Mouse (Mus musculus): ENCODE results near the gene Lrrc74a. TPM values are rescaled to one million over a fixed set of nuclear protein-coding genes. Genes with fewer than 3 reads are reported as not detected.

The Lrrc74a gene
- polyA plus RNA-seq, 1 experiment, result 76.4 TPM

DNA sequence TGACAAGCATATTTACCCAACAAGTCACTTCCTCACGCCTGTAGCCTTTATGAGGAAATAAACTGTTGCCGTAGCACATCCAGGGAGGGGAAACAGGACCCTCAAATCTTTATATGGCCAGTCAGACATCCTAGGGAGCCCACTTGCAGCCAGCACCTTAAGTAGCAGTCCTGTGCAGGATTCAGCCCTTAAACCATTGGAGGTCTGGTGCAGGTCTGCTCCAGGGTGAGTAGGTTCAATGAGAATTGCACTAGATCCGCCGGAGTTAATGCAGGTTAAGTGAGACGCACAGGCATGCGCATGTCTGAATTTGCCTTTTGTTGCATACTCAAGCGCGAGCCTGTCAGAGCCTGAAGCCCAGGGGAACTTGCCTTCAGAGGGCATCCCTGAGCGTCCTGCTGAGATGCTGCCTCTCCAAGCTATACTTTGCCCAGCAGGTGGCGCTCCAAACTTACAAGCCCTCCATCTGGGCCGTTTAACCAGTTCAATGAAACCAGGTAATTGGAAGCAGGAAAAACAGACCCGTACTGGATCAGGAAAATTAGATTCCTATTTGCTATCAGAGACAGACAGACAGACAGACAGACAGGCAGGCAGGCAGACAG lies 37.8 kb downstream of the Lrrc74a start:
- TF ChIP-seq POLR2A (IDR thresholded peaks at IDR 0.05; ENCODE audit: control insufficient read depth, low read depth, low read length), result no peak
- peak; percentile 77; the same call in 1 of the 2 replicates for TF ChIP-seq CTCF (IDR thresholded peaks at IDR 0.05; ENCODE audit: control insufficient read depth, insufficient read depth, insufficient replicate concordance, low read depth, low read length)
- H3K27me3 ChIP-seq (ENCODE audit: control insufficient read depth, insufficient read depth, low read length), result no peaks in the 10 kb centered on the region
- peak overlapping the region; percentile 65 for H3K4me3 ChIP-seq (ENCODE audit: control insufficient read depth, low read depth, low read length)
- H3K4me1 ChIP-seq (ENCODE audit: control insufficient read depth, insufficient read depth, low read length), result peaks cover 9% of the 10 kb centered on the region
- H3K27ac ChIP-seq (ENCODE audit: control insufficient read depth, insufficient read depth, low read depth, low read length), result 0 out of 2 replicates have a peak overlapping the region, but pooled peaks have one; percentile 12
- H3K36me3 ChIP-seq (ENCODE audit: control insufficient read depth, insufficient read depth, low read length), result no peaks in the 10 kb centered on the region

DNA sequence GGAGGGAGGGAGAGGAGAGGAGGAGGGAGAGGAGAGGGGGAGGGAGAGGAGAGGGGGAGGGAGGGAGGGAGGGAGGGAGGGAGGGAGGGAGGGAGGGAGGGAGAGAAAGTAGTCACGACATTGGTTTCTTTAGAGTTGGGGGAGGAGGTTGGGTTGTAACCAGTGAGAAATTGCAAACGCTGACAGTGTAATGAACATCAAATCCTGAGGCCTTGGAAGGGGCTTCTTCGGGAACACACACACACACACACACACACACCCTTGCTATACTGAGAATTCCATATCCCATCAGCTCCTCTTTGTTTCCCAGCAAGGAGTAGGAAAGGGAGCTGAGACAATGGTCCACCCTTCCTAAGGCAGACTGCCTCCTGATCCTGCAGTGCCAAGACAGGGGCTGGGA lies 38.4 kb downstream of the Lrrc74a start:
- Histone ChIP-seq H3K27me3 (ENCODE audit: control insufficient read depth, insufficient read depth, low read length) (no peaks in the 10 kb centered on the region), H3K4me1 (ENCODE audit: control insufficient read depth, insufficient read depth, low read length) (peaks cover 9% of the 10 kb centered on the region), H3K4me3 (ENCODE audit: control insufficient read depth, low read depth, low read length) (peak overlapping the region; percentile 62), H3K36me3 (ENCODE audit: control insufficient read depth, insufficient read depth, low read length) (no peaks in the 10 kb centered on the region), H3K27ac (ENCODE audit: control insufficient read depth, insufficient read depth, low read depth, low read length) (no peak overlapping the region)
- TF ChIP-seq POLR2A (IDR thresholded peaks at IDR 0.05; ENCODE audit: control insufficient read depth, low read depth, low read length), result no peak

DNA sequence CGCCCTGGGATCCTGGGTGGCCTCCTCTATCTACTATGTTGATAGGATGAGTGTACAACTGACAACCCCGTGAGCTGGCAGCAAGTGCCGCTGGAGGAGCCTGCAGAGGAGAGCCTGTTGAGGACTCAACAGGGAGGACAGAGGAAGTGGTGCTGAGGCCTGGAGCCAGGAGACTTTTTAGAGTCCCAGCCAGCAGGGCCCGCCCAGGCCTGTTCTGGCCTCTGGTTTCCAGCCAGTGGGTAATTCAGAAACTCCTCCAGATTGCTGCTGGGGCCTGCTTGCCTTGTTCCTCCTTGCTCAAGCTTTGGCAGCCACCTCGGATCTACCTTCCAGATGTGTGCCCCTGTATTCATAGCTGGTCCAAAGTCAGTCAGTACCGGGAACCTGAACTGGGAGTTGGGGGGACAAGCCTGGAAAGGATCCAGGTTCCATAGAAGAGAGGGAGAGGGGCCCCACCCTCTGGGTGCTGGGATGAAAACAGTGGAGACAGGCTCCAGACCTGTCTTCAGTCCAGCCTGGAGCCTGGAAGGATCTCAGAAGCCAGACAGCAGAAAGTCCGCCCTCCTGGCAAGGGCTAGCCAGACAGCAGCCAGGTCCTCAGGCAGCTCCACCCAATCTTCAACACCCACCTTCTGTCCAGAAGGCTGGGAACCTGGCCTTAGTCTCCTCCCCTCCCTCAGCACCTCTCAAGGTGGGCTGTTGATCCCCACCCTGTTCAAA lies 41.6 kb downstream of the Lrrc74a start:
- Histone ChIP-seq H3K36me3 (ENCODE audit: control insufficient read depth, insufficient read depth, low read length) (no peaks in the 10 kb centered on the region), H3K4me3 (ENCODE audit: control insufficient read depth, low read depth, low read length) (no peak overlapping the region), H3K27me3 (ENCODE audit: control insufficient read depth, insufficient read depth, low read length) (no peaks in the 10 kb centered on the region), H3K27ac (ENCODE audit: control insufficient read depth, insufficient read depth, low read depth, low read length) (peak overlapping the region; percentile 51; the same call in 1 of the 2 replicates), H3K4me1 (ENCODE audit: control insufficient read depth, insufficient read depth, low read length) (peaks cover 4% of the 10 kb centered on the region)
- TF ChIP-seq POLR2A (IDR thresholded peaks at IDR 0.05; ENCODE audit: control insufficient read depth, low read depth, low read length), result no peak
- no peak for TF ChIP-seq CTCF (IDR thresholded peaks at IDR 0.05; ENCODE audit: control insufficient read depth, insufficient read depth, insufficient replicate concordance, low read depth, low read length)

DNA sequence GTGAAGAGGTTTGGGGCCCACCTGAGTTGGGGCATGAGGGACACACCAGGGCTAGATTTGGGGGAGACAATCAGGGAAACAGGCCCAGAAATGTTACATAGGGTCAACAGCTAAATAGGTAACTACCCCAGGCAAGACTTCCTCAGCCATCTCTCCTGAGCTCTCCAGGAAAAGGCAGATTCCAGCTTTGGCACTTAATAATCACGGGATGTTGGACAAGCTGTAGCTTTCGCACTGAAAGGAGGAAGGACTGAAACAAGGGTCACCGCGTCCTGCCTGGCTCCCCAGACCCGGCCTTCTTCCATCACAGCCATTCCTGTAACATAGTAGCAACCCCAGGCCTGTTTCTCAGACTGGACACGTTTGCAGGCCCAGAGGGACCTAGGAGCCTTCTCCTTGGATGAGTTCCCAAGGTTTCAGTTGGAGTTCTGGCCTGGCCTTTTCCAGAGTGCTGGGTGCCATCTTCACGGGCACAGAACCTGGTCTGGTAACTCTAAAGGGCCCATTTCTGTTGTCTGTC lies 42.2 kb downstream of the Lrrc74a start:
- peak overlapping the region; percentile 51 for H3K27ac ChIP-seq (ENCODE audit: control insufficient read depth, insufficient read depth, low read depth, low read length)
- no peak for TF ChIP-seq POLR2A (IDR thresholded peaks at IDR 0.05; ENCODE audit: control insufficient read depth, low read depth, low read length)
- no peak for TF ChIP-seq CTCF (IDR thresholded peaks at IDR 0.05; ENCODE audit: control insufficient read depth, insufficient read depth, insufficient replicate concordance, low read depth, low read length)

DNA sequence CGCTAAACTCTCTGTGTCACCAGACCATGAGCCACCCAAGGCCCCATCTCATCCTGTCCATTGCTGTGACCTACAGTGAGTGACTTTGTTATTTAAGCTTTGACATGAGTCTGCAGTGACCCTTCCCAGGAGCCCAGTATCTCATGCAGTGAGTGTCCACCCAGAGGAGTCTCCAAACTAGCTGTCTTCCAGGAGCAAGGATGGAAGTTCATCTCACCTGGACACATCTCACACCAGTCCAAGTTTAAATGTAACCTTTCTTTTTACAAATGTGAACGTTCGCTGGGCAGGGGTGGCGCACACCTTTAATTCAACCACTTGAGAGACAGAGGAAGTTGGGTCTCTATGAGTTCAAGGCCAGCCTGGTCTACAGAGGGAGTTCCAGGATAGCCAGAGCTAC lies 44.4 kb downstream of the Lrrc74a start:
- no peaks in the 10 kb centered on the region for H3K36me3 ChIP-seq (ENCODE audit: control insufficient read depth, insufficient read depth, low read length)
- peaks cover 4% of the 10 kb centered on the region for H3K4me1 ChIP-seq (ENCODE audit: control insufficient read depth, insufficient read depth, low read length)
- no peaks in the 10 kb centered on the region for H3K27me3 ChIP-seq (ENCODE audit: control insufficient read depth, insufficient read depth, low read length)
- TF ChIP-seq CTCF (IDR thresholded peaks at IDR 0.05; ENCODE audit: control insufficient read depth, insufficient read depth, insufficient replicate concordance, low read depth, low read length) (no peak), POLR2A (IDR thresholded peaks at IDR 0.05; ENCODE audit: control insufficient read depth, low read depth, low read length) (no peak)
- H3K27ac ChIP-seq (ENCODE audit: control insufficient read depth, insufficient read depth, low read depth, low read length), result no peak overlapping the region
- no peak overlapping the region for H3K4me3 ChIP-seq (ENCODE audit: control insufficient read depth, low read depth, low read length)

More for the DNA sequence above, 42.2 kb downstream of the Lrrc74a start:
- H3K4me1 ChIP-seq (ENCODE audit: control insufficient read depth, insufficient read depth, low read length), result peaks cover 4% of the 10 kb centered on the region
- no peaks in the 10 kb centered on the region for H3K27me3 ChIP-seq (ENCODE audit: control insufficient read depth, insufficient read depth, low read length)
- H3K36me3 ChIP-seq (ENCODE audit: control insufficient read depth, insufficient read depth, low read length), result no peaks in the 10 kb centered on the region
- H3K4me3 ChIP-seq (ENCODE audit: control insufficient read depth, low read depth, low read length), result no peak overlapping the region

DNA sequence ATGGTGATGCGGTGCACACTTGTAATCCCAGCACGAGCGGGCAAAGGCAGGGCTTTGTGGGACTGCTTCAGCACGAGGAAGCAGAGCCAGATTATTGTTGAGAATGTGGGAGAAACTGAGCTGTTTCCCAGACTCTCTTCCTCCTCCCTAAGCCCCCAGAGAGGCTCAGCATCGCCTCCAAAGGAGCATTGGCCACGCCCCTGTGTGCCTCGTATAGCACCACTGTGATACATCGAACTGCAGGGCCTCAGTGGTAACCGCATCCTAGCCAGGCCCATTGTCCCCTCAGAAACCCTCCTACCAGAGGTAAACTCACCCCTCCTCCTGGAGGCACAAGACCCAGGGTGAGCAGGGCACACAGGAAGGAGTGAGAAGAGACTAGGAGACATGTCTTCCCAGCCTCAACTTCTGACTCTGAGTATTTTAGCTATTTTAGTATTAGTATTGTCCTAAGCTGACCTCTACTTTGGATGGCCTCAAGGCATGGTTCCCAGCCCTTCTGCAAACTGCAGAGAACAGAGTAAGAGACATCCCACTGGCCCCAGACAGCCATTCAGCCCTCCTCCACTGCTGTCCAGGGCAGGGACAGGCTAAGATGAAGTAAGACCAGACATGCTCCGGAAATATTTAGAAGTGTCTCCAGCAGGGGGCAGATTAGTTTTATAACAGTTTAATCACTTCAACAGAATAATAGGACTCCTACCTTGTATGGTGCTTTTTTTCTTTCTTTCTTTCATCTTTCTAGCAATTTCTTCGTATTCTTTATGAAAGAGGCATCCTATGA lies 45.2 kb downstream of the Lrrc74a start:
- Histone ChIP-seq H3K27ac (ENCODE audit: control insufficient read depth, insufficient read depth, low read depth, low read length) (no peak overlapping the region), H3K36me3 (ENCODE audit: control insufficient read depth, insufficient read depth, low read length) (no peaks in the 10 kb centered on the region), H3K27me3 (ENCODE audit: control insufficient read depth, insufficient read depth, low read length) (no peaks in the 10 kb centered on the region), H3K4me1 (ENCODE audit: control insufficient read depth, insufficient read depth, low read length) (peaks cover 4% of the 10 kb centered on the region), H3K4me3 (ENCODE audit: control insufficient read depth, low read depth, low read length) (no peak overlapping the region)
- no peak for TF ChIP-seq POLR2A (IDR thresholded peaks at IDR 0.05; ENCODE audit: control insufficient read depth, low read depth, low read length)
- no peak for TF ChIP-seq CTCF (IDR thresholded peaks at IDR 0.05; ENCODE audit: control insufficient read depth, insufficient read depth, insufficient replicate concordance, low read depth, low read length)
